Mouse (Mus musculus) C2C12 (cell line): ENCODE measurements around the gene Eipr1.

Source experiments
- CTCF ChIP-seq: IDR thresholded peaks from one replicate; pipeline ENCODE4 v1.5.1; 2011; ENCODE audit not compliant: control insufficient read depth, insufficient read depth, insufficient read length
- MAX ChIP-seq: IDR thresholded peaks from one replicate; pipeline ENCODE4 v1.6.1; 2011; ENCODE audit warnings: mild to moderate bottlenecking, control low read depth
- MYOD1 ChIP-seq: IDR thresholded peaks from one replicate; pipeline ENCODE4 v1.6.1; 2011; ENCODE audit warnings: low read depth; ENCODE audit not compliant: control insufficient read depth, insufficient read length
- USF1 ChIP-seq: IDR thresholded peaks from one replicate; pipeline ENCODE4 v1.6.1; 2011; ENCODE audit warnings: low read depth, mild to moderate bottlenecking, control low read depth, moderate library complexity

GRCm38 (mm10) chr12:28859495-28860263 is 108.1 kb downstream of the Eipr1 start:
- TF ChIP-seq USF1, result no peak
- no peak for TF ChIP-seq MAX
- TF ChIP-seq CTCF, result no peak
- TF ChIP-seq MYOD1, result no peak
